24 mouse cellular contexts compared by ENCODE assay signal in the genomic region with DNA sequence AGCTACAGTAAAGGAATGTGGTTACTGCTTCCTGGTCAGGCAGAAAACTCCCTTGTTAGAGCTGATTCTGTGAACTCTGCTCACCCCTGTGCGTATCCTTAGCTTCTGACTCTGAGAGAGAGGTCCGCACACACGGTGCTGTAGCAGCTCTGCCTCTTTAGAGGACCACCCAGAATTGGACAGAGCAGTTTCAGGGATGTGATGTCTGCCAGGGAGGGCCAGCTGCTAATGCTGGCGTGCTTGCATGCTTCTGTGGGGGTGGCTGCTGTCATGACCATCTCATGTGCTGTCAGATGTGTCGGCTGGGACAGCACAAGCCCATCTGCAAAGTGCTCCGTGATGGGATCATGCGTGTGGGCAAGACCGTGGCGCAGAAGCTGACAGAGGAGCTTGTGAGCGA.
DNase-seq lines count a peak whose midpoint lies in the region; ATAC-seq and TF ChIP-seq lines count a peak whose summit lies in the region.
"Had no signal": no experiment of that assay in that cellular context is flagged by ENCODE, and none has a peak within 500 bp of the region (broad histone marks: within the 10 kb centered on the region; RNA-seq: fewer than 3 reads in every experiment).

No protein-coding gene starts in this region.

- WGBS in hindbrain, postnatal 0 days, result 77% methylated on average over 10 of the region's 10 CpGs
- 92% methylated on average over 10 of the region's 10 CpGs for WGBS in hindbrain, embryonic 12.5 days
- WGBS in lung, embryonic 14.5 days, result 67% methylated on average over 10 of the region's 10 CpGs
- 80% methylated on average over 10 of the region's 10 CpGs for WGBS in lung, postnatal 0 days
- 69% methylated on average over 10 of the region's 10 CpGs for whole genome bisulfite sequencing in lung, embryonic 16.5 days

- TF ChIP-seq CTCF in hindbrain, postnatal 0 days (IDR thresholded peaks at IDR 0.05; ENCODE audit: low read depth), result no peak
- no peak for TF ChIP-seq CTCF in lung, embryonic 14.5 days (IDR thresholded peaks at IDR 0.05; ENCODE audit: low read depth)
- no peak for TF ChIP-seq CTCF in lung, postnatal 0 days (IDR thresholded peaks at IDR 0.05)

- H3K4me3 ChIP-seq in hindbrain, postnatal 0 days (ENCODE audit: low read length), result no peak overlapping the region
- no peak overlapping the region for H3K4me3 ChIP-seq in hindbrain, embryonic 12.5 days
- no peak overlapping the region for H3K4me3 ChIP-seq in lung, embryonic 14.5 days (ENCODE audit: low read depth, low read length)
- H3K4me3 ChIP-seq in lung, postnatal 0 days (ENCODE audit: low read depth, low read length), result no peak overlapping the region
- H3K4me3 ChIP-seq in lung, embryonic 16.5 days (ENCODE audit: low read length), result no peak overlapping the region
- H3K4me3 ChIP-seq: embryonic facial prominence, embryonic 13.5 days; embryonic facial prominence, embryonic 15.5 days; erythroblast, embryonic 14.5 days; forebrain, embryonic 10.5 days; forebrain, embryonic 12.5 days had no signal

- H3K27ac ChIP-seq in hindbrain, postnatal 0 days, result no peak overlapping the region
- H3K27ac ChIP-seq in hindbrain, embryonic 12.5 days, result no peak overlapping the region; the same call in 1 of the 2 replicates
- H3K27ac ChIP-seq in lung, embryonic 14.5 days (ENCODE audit: low read depth), result no peak overlapping the region
- H3K27ac ChIP-seq in lung, postnatal 0 days (ENCODE audit: low read length), result no peak overlapping the region
- H3K27ac ChIP-seq in lung, embryonic 16.5 days (ENCODE audit: low read length), result no peak overlapping the region
- H3K27ac ChIP-seq: embryonic facial prominence, embryonic 13.5 days; embryonic facial prominence, embryonic 15.5 days; forebrain, embryonic 10.5 days; forebrain, embryonic 12.5 days had no signal

- ATAC-seq in hindbrain, postnatal 0 days, result peak; percentile 50
- no peak for ATAC-seq in hindbrain, embryonic 12.5 days (ENCODE audit: low FRiP score)
- peak; percentile 60; the same call in 1 of the 2 replicates for ATAC-seq in lung, embryonic 14.5 days (ENCODE audit: insufficient read depth)
- no peak for ATAC-seq in lung, postnatal 0 days
- peak; percentile 49; the same call in 1 of the 2 replicates for ATAC-seq in lung, embryonic 16.5 days (ENCODE audit: low read depth)
- 0 out of 2 replicates have a peak, but pooled peaks have one; percentile 10 for ATAC-seq in megakaryocyte-erythroid progenitor cell, adult 5-6 weeks (replicated peaks; ENCODE audit: low FRiP score, low TSS enrichment, poor library complexity, severe bottlenecking)
- ATAC-seq: forebrain, embryonic 14.5 days had no signal

- no peak for DNase-seq in hindbrain, postnatal 0 days (ENCODE audit: low spot score)
- DNase-seq in lung, embryonic 14.5 days, result peak; percentile 37
- DNase-seq in lung, postnatal 0 days (ENCODE audit: low spot score), result no peak
- DNase-seq in lung, postnatal 14 days, result no peak
- DNase-seq in right cerebral cortex, postnatal 25 days, result no peak
- DNase-seq: adrenal gland, adult 2 months; adrenal gland, postnatal 10 days; adrenal gland, postnatal 25 days; cerebellum, adult 11 months; cerebellum, adult 18-20 months; cerebellum, adult 8-10 months; cerebellum, adult 9-11 months; cerebellum, postnatal 14 days; cerebellum, postnatal 36 days; embryo, embryonic 11 days had no signal

- H3K27me3 ChIP-seq in hindbrain, postnatal 0 days (ENCODE audit: insufficient read depth, low read length), result no peaks in the 10 kb centered on the region
- no peaks in the 10 kb centered on the region for H3K27me3 ChIP-seq in hindbrain, embryonic 12.5 days
- H3K27me3 ChIP-seq in lung, embryonic 14.5 days (ENCODE audit: insufficient read depth, low read length), result no peaks in the 10 kb centered on the region
- no peaks in the 10 kb centered on the region for H3K27me3 ChIP-seq in lung, postnatal 0 days (replicated peaks; ENCODE audit: insufficient read depth, low read length)
- no peaks in the 10 kb centered on the region for H3K27me3 ChIP-seq in lung, embryonic 16.5 days (ENCODE audit: control insufficient read depth, insufficient read depth, low read depth, low read length)
- H3K27me3 ChIP-seq: embryonic facial prominence, embryonic 13.5 days; embryonic facial prominence, embryonic 15.5 days; forebrain, embryonic 12.5 days had no signal

- no peak overlapping the region for H3K4me2 ChIP-seq in hindbrain, postnatal 0 days (ENCODE audit: low read depth, low read length)
- H3K4me2 ChIP-seq in hindbrain, embryonic 12.5 days (replicated peaks), result no peak overlapping the region
- H3K4me2 ChIP-seq in lung, embryonic 14.5 days, result no peak overlapping the region
- no peak overlapping the region for H3K4me2 ChIP-seq in lung, postnatal 0 days (replicated peaks; ENCODE audit: low read depth, low read length)
- H3K4me2 ChIP-seq in lung, embryonic 16.5 days (ENCODE audit: low read depth, low read length), result no peak overlapping the region
- H3K4me2 ChIP-seq: embryonic facial prominence, embryonic 13.5 days; embryonic facial prominence, embryonic 15.5 days; forebrain, embryonic 12.5 days had no signal

- no peak for TF ChIP-seq EP300 in lung, postnatal 0 days (IDR thresholded peaks at IDR 0.05)

- H3K4me1 ChIP-seq in hindbrain, postnatal 0 days (ENCODE audit: insufficient read depth, low read length), result no peaks in the 10 kb centered on the region
- H3K4me1 ChIP-seq in hindbrain, embryonic 12.5 days, result no peaks in the 10 kb centered on the region
- H3K4me1 ChIP-seq in lung, embryonic 14.5 days (ENCODE audit: insufficient read depth), result no peaks in the 10 kb centered on the region
- H3K4me1 ChIP-seq in lung, postnatal 0 days (ENCODE audit: insufficient read depth, low read depth, low read length), result no peaks in the 10 kb centered on the region
- no peaks in the 10 kb centered on the region for H3K4me1 ChIP-seq in lung, embryonic 16.5 days (replicated peaks; ENCODE audit: control insufficient read depth, insufficient read depth, low read length)
- H3K4me1 ChIP-seq: embryonic facial prominence, embryonic 13.5 days; embryonic facial prominence, embryonic 15.5 days; forebrain, embryonic 12.5 days had no signal

- H3K36me3 ChIP-seq in hindbrain, postnatal 0 days (ENCODE audit: insufficient read depth, low read length), result peaks cover 61% of the 10 kb centered on the region
- H3K36me3 ChIP-seq in hindbrain, embryonic 12.5 days, result peaks cover 87% of the 10 kb centered on the region
- H3K36me3 ChIP-seq in lung, embryonic 14.5 days (ENCODE audit: insufficient read depth), result peaks cover 82% of the 10 kb centered on the region
- peaks cover 49% of the 10 kb centered on the region for H3K36me3 ChIP-seq in lung, postnatal 0 days (ENCODE audit: insufficient read depth, low read length)
- peaks cover 36% of the 10 kb centered on the region for H3K36me3 ChIP-seq in lung, embryonic 16.5 days (ENCODE audit: control insufficient read depth, insufficient read depth, low read length)

- no peak overlapping the region for H3K9ac ChIP-seq in hindbrain, postnatal 0 days (replicated peaks; ENCODE audit: low read length)
- no peak overlapping the region for H3K9ac ChIP-seq in hindbrain, embryonic 12.5 days
- no peak overlapping the region for H3K9ac ChIP-seq in lung, embryonic 14.5 days
- H3K9ac ChIP-seq in lung, postnatal 0 days (replicated peaks; ENCODE audit: low read depth), result no peak overlapping the region
- H3K9ac ChIP-seq in lung, embryonic 16.5 days (ENCODE audit: low read length), result no peak overlapping the region
- H3K9ac ChIP-seq: embryonic facial prominence, embryonic 13.5 days; embryonic facial prominence, embryonic 15.5 days; forebrain, embryonic 12.5 days had no signal

- no peaks in the 10 kb centered on the region for H3K9me3 ChIP-seq in hindbrain, postnatal 0 days (ENCODE audit: low read length)
- no peaks in the 10 kb centered on the region for H3K9me3 ChIP-seq in hindbrain, embryonic 12.5 days (replicated peaks)
- H3K9me3 ChIP-seq in lung, embryonic 14.5 days (ENCODE audit: low read depth, low read length), result no peaks in the 10 kb centered on the region
- H3K9me3 ChIP-seq in lung, postnatal 0 days (ENCODE audit: low read length), result no peaks in the 10 kb centered on the region
- H3K9me3 ChIP-seq in lung, embryonic 16.5 days (ENCODE audit: control insufficient read depth, low read length), result no peaks in the 10 kb centered on the region
- H3K9me3 ChIP-seq: embryonic facial prominence, embryonic 13.5 days; embryonic facial prominence, embryonic 15.5 days; forebrain, embryonic 10.5 days; forebrain, embryonic 12.5 days had no signal

Comparison
In these comparisons a context has a peak if more than half of its experiments do, and no peak if none do; other contexts are left out.
1. ATAC-seq: peak in hindbrain, postnatal 0 days (single experiment), lung, embryonic 14.5 days (single experiment), lung, embryonic 16.5 days (single experiment) and megakaryocyte-erythroid progenitor cell, adult 5-6 weeks (single experiment); none in hindbrain, embryonic 12.5 days (single experiment) and lung, postnatal 0 days (single experiment).